Mouse (Mus musculus): Measurements from ENCODE around the gene Usf2.
A peak's percentile ranks its signal among the peaks of the same experiment; 100 is the strongest.
"Not testable (repeated sequence)": the region's sequence is repeated elsewhere in the genome, so short reads cannot be mapped to it uniquely, and the experiment has no call there.

Usf2 gene

GRCm38 (mm10) chr7:30958866-30959487 is 2.4 kb upstream of the Usf2 start:
- no peak for DNase-seq (ENCODE audit: low read depth in 2 of 2, low spot score in 2 of 2)

GRCm38 (mm10) chr7:30958109-30958865 is 1.7 kb upstream of the Usf2 start:
- no peak for DNase-seq (ENCODE audit: low read depth in 2 of 2, low spot score in 2 of 2)

- peak; percentile 86 to 91 for DNase-seq (ENCODE audit: low read depth in 2 of 2, low spot score in 2 of 2)
These were observed 772 bp upstream of the Usf2 start for GRCm38 (mm10) chr7:30957367-30957783.

- DNase-seq (ENCODE audit: low read depth in 2 of 2, low spot score in 2 of 2), result peak in 1 of 2 experiments; percentile 57
These were observed 249 bp downstream of the Usf2 start for GRCm38 (mm10) chr7:30956357-30956751.

GRCm38 (mm10) chr7:30955584-30956356 is 833 bp downstream of the Usf2 start:
- peak; percentile 76 to 77 for DNase-seq (ENCODE audit: low read depth in 2 of 2, low spot score in 2 of 2)

- no peak for DNase-seq (ENCODE audit: low read depth in 2 of 2, low spot score in 2 of 2)
These were observed 1.6 kb downstream of the Usf2 start for GRCm38 (mm10) chr7:30954971-30955520.

- DNase-seq (ENCODE audit: low read depth in 2 of 2, low spot score in 2 of 2), result no peak
These were observed 2.6 kb downstream of the Usf2 start for GRCm38 (mm10) chr7:30954036-30954435.

GRCm38 (mm10) chr7:30953459-30953858 is 3.1 kb downstream of the Usf2 start:
- DNase-seq (ENCODE audit: low read depth in 2 of 2, low spot score in 2 of 2), result no peak

- DNase-seq (ENCODE audit: low read depth in 2 of 2, low spot score in 2 of 2), result no peak
These were observed 4.0 kb downstream of the Usf2 start for GRCm38 (mm10) chr7:30952441-30953265.

- not testable (repeated sequence) for DNase-seq (ENCODE audit: low read depth in 2 of 2, low spot score in 2 of 2)
These were observed 6.7 kb downstream of the Usf2 start for GRCm38 (mm10) chr7:30949902-30950301.

- DNase-seq (ENCODE audit: low read depth in 2 of 2, low spot score in 2 of 2), result no peak
These were observed 10.7 kb downstream of the Usf2 start for GRCm38 (mm10) chr7:30945876-30946275.

GRCm38 (mm10) chr7:30945466-30945865 is 11.1 kb downstream of the Usf2 start:
- DNase-seq (ENCODE audit: low read depth in 2 of 2, low spot score in 2 of 2), result not testable (repeated sequence)

- not testable (repeated sequence) for DNase-seq (ENCODE audit: low read depth in 2 of 2, low spot score in 2 of 2)
These were observed 11.9 kb downstream of the Usf2 start for GRCm38 (mm10) chr7:30944706-30945105.

- no peak for DNase-seq (ENCODE audit: low read depth in 2 of 2, low spot score in 2 of 2)
These were observed 12.5 kb downstream of the Usf2 start, which contains the start of gene Hamp for GRCm38 (mm10) chr7:30943909-30944635. TSS of gene Hamp (minus strand) at chr7:30944032.

- not testable (repeated sequence) for DNase-seq (ENCODE audit: low read depth in 2 of 2, low spot score in 2 of 2)
These were observed 14.2 kb downstream of the Usf2 start for GRCm38 (mm10) chr7:30942365-30942764.

- DNase-seq (ENCODE audit: low read depth in 2 of 2, low spot score in 2 of 2), result not testable (repeated sequence)
These were observed 16.5 kb downstream of the Usf2 start for GRCm38 (mm10) chr7:30940070-30940469.

GRCm38 (mm10) chr7:30935422-30936099 is 21.0 kb downstream of the Usf2 start:
- DNase-seq (ENCODE audit: low read depth in 2 of 2, low spot score in 2 of 2), result not testable (repeated sequence)

GRCm38 (mm10) chr7:30924581-30924980 is 32.0 kb downstream of the Usf2 start, which contains the start of gene Hamp2:
TSS of gene Hamp2 (minus strand) at chr7:30924681.
- DNase-seq (ENCODE audit: low read depth in 2 of 2, low spot score in 2 of 2), result not testable (repeated sequence)

- no peak for DNase-seq (ENCODE audit: low read depth in 2 of 2, low spot score in 2 of 2)
These were observed 32.5 kb downstream of the Usf2 start for GRCm38 (mm10) chr7:30924071-30924470.

Data from CD8-positive naive resting alpha-beta T cell, adult 2 months (primary cell).